Mouse (Mus musculus): ENCODE measurements around the gene Rbm7.
"Not testable (repeated sequence)": the region's sequence is repeated elsewhere in the genome, so short reads cannot be mapped to it uniquely, and the experiment has no call there.

Rbm7 gene

GRCm38 (mm10) chr9:48494817-48495547, at the start of gene Rbm7, which contains the start of gene Gm5617:
Rbm7 (minus strand) TSS chr9:48495299.
Gm5617 (plus strand) TSS chr9:48495442.
- peak in 1 of 2 experiments; percentile 96 for DNase-seq (ENCODE audit: low spot score in 2 of 2)

GRCm38 (mm10) chr9:48538688-48539087, 43.6 kb upstream of the Rbm7 start:
- peak in 1 of 2 experiments; percentile 20 for DNase-seq (ENCODE audit: low spot score in 2 of 2)

GRCm38 (mm10) chr9:48538044-48538645, 43.0 kb upstream of the Rbm7 start:
- no peak for DNase-seq (ENCODE audit: low spot score in 2 of 2)

- not testable (repeated sequence) for DNase-seq (ENCODE audit: low spot score in 2 of 2)
Observed at GRCm38 (mm10) chr9:48537616-48538015, 42.5 kb upstream of the Rbm7 start.

GRCm38 (mm10) chr9:48536414-48536813, 41.3 kb upstream of the Rbm7 start:
- DNase-seq (ENCODE audit: low spot score in 2 of 2): no peak

GRCm38 (mm10) chr9:48532730-48533129, 37.6 kb upstream of the Rbm7 start:
- DNase-seq (ENCODE audit: low spot score in 2 of 2): no peak

GRCm38 (mm10) chr9:48532203-48532602, 37.1 kb upstream of the Rbm7 start:
- no peak for DNase-seq (ENCODE audit: low spot score in 2 of 2)

- DNase-seq (ENCODE audit: low spot score in 2 of 2): no peak
Observed at GRCm38 (mm10) chr9:48531294-48531693, 36.2 kb upstream of the Rbm7 start.

GRCm38 (mm10) chr9:48526520-48526919, 31.4 kb upstream of the Rbm7 start:
- DNase-seq (ENCODE audit: low spot score in 2 of 2): no peak

- no peak for DNase-seq (ENCODE audit: low spot score in 2 of 2)
Observed at GRCm38 (mm10) chr9:48525566-48525965, 30.5 kb upstream of the Rbm7 start.

- DNase-seq (ENCODE audit: low spot score in 2 of 2): not testable (repeated sequence)
Observed at GRCm38 (mm10) chr9:48520405-48520804, 25.3 kb upstream of the Rbm7 start.

GRCm38 (mm10) chr9:48517372-48518130, 22.5 kb upstream of the Rbm7 start:
- DNase-seq (ENCODE audit: low spot score in 2 of 2): no peak

GRCm38 (mm10) chr9:48516615-48517371, 21.7 kb upstream of the Rbm7 start:
- no peak for DNase-seq (ENCODE audit: low spot score in 2 of 2)

GRCm38 (mm10) chr9:48515332-48515731, 20.2 kb upstream of the Rbm7 start:
- no peak for DNase-seq (ENCODE audit: low spot score in 2 of 2)

GRCm38 (mm10) chr9:48510134-48510533, 15.0 kb upstream of the Rbm7 start:
- no peak for DNase-seq (ENCODE audit: low spot score in 2 of 2)

- no peak for DNase-seq (ENCODE audit: low spot score in 2 of 2)
Observed at GRCm38 (mm10) chr9:48504741-48505365, 9.8 kb upstream of the Rbm7 start.

- no peak for DNase-seq (ENCODE audit: low spot score in 2 of 2)
Observed at GRCm38 (mm10) chr9:48503001-48503400, 7.9 kb upstream of the Rbm7 start.

- no peak for DNase-seq (ENCODE audit: low spot score in 2 of 2)
Observed at GRCm38 (mm10) chr9:48501192-48501591, 6.1 kb upstream of the Rbm7 start.

- DNase-seq (ENCODE audit: low spot score in 2 of 2): peak in 1 of 2 experiments; percentile 89
Observed at GRCm38 (mm10) chr9:48495548-48495932, 441 bp upstream of the Rbm7 start.

GRCm38 (mm10) chr9:48481214-48482134, 13.6 kb downstream of the Rbm7 start:
- no peak for DNase-seq (ENCODE audit: low spot score in 2 of 2)
